Mouse (Mus musculus) left cerebral cortex, postnatal 25 days (tissue): ENCODE measurements at regions not wholly inside any gene's neighbourhood (a gene's known extent, or its start where the extent isn't known, plus 50 kb on each side); places are given as distances from the start of the nearest gene placed in this dataset.

Experiments
- DNase-seq, 2 experiments: peaks; one replicate each; pipeline ENCODE4 v3.0.0; 2022; ENCODE audit warnings: low spot score in 2 of 2, mixed read lengths in 1 of 2
- intact Hi-C: fragments of 180-260 bp; cut with DNase I; formaldehyde crosslinking; loops from one replicate; pipeline ENCODE4 v1.15.1; 2025

- intact Hi-C loops, result no loop called here
- no peak for DNase-seq
Measured at GRCm38 (mm10) chr5:58705561-58705960, 987.8 kb downstream of the Pcdh7 start.

GRCm38 (mm10) chr5:58712381-58712780 lies 994.6 kb downstream of the Pcdh7 start:
- intact Hi-C loops, result no loop called here
- DNase-seq, result no peak

- no peak for DNase-seq
- intact Hi-C loops, result no loop called here
Measured at GRCm38 (mm10) chr5:58733366-58733765, 1015.6 kb downstream of the Pcdh7 start.

DNA sequence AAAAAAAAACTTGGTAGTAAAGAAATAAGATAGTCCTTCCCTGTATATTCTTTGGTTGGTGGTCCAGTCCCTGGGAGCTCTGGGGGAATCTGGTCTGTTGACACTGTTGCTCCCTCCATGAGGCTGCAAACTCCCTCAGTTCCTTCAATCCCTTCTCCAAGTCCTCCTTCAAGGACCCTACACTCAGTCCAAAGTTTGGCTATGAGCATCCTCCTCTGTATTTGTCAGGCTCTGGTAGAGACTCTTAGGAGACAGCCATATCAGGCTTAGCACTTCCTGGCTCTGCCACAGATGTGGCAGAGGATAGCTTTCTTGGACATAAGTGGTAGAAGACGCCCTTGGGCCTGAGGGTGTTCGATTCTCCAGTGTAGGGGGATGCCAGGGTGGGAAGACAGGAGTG lies 1016.2 kb downstream of the Pcdh7 start:
- no peak for DNase-seq
- intact Hi-C loops, result no loop called here

- intact Hi-C loops, result loop anchor here (5.0 kb wide), 1 partner anchor 1019 kb away; the partner anchor contains the start of gene Pcdh7
- peak; percentile 68 to 76 for DNase-seq
Measured at GRCm38 (mm10) chr5:58736610-58737009, 1018.8 kb downstream of the Pcdh7 start.

GRCm38 (mm10) chr5:58737264-58737883 lies 1019.6 kb downstream of the Pcdh7 start:
- DNase-seq, result no peak
- intact Hi-C loops, result loop anchor here (5.0 kb wide), 1 partner anchor 1020 kb away; the partner anchor contains the start of gene Pcdh7

DNA sequence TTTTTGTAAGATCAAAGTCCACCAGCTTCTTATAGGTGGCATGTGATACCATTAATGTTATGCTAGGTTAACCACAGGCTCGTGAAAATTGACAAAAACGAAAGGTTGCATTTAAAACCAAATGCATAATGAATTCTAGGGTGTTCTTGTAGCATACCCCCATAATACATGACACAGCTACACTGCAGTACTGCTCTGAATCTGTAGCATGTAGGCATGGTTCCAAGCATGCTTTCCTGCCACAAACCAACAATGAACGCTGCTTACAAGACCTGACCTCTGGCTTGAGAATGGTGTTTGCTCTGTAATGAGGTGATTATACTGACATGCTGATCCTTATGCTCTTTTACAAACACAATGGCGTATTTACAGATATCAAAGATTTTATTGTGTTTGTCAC lies 1020.3 kb downstream of the Pcdh7 start:
- no peak for DNase-seq
- intact Hi-C loops, result loop anchor here (5.0 kb wide), 1 partner anchor 1021 kb away; the partner anchor contains the start of gene Pcdh7

DNA sequence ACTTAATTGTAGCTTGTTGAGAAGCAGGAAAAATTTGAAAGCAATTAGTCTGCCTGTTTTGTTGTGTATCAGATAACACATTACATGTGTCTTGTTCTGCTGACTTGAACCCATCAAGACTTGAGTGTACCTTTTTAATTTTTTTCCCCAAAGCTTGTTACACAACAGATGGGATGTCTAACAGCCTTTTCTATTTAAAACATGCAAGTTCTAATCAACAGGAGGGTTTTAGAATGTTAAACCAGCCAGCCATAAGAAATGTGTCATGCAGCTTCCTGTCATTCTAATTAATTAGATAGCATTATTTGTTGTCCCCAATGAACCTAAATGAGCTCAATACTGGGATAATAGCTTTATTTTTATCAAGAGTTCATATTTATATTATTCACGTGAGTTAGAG lies 1023.0 kb downstream of the Pcdh7 start:
- intact Hi-C loops, result no loop called here
- DNase-seq, result no peak

DNA sequence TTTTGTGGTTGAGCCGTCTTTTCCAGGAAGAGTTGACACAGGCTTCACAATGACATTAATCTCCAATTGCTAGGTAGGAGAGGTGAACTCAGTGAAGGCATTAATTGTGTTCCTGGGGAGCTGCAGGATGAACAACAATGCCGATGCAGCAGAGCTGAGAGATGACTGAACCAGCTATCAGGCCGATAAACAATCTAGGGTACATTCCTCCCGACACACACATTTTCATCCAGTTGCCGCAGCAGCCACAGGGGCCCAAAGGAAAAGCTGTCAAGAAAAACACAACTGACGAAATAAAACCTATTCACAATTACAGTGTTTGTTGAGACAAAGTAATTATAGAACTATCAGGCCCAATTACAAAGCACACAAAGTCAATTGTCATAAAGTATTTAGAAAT lies 1029.9 kb downstream of the Pcdh7 start:
- no peak for DNase-seq

GRCm38 (mm10) chr5:58751777-58752176 lies 1034.0 kb downstream of the Pcdh7 start:
- no peak for DNase-seq
- intact Hi-C loops, result no loop called here

More for the DNA sequence above, 1029.9 kb downstream of the Pcdh7 start:
- intact Hi-C loops, result no loop called here
